Mouse (Mus musculus): Measurements from ENCODE around the gene Ptchd4. TPM values are rescaled to one million over a fixed set of nuclear protein-coding genes. Genes with fewer than 3 reads are reported as not detected.

Gene Ptchd4
- polyA plus RNA-seq (2015; fragmentation: Nextera tagmentation; extraction: Ambion mirVana): not detected in 2 replicates

- peak within 1 kb of the TSS; percentile 20 for H3K4me3 ChIP-seq (ENCODE audit: low read depth, low read length)
- ATAC-seq (no peak), DNase-seq (peak; percentile 11)
- H3K27ac ChIP-seq (ENCODE audit: low read depth): no peak within 1 kb of the TSS
- H3K9me3 ChIP-seq (ENCODE audit: low read length): no peaks in the 10 kb centered on the region
- no peak within 1 kb of the TSS for H3K9ac ChIP-seq (replicated peaks)
- no peaks in the 10 kb centered on the region for H3K4me1 ChIP-seq (ENCODE audit: insufficient read depth)
- H3K4me2 ChIP-seq (ENCODE audit: low read depth, low read length): peak within 1 kb of the TSS; percentile 46
- H3K27me3 ChIP-seq (ENCODE audit: insufficient read depth, low read length): peaks cover 16% of the 10 kb centered on the region
- no peak for TF ChIP-seq CTCF (IDR thresholded peaks at IDR 0.05; ENCODE audit: low read depth)
- no peak for TF ChIP-seq EP300 (IDR thresholded peaks at IDR 0.05; ENCODE audit: low read depth)
- H3K36me3 ChIP-seq (replicated peaks; ENCODE audit: insufficient read depth, low read length): no peaks in the 10 kb centered on the region
- 5% methylated on average over 53 of the region's 56 CpGs for WGBS (ENCODE audit: insufficient replicate concordance)
These were observed at the start of gene Ptchd4 for GRCm38 (mm10) chr17:42315669-42316611. Gene Ptchd4 (plus strand): TSS chr17:42315947.

GRCm38 (mm10) chr17:42276861-42277260 is 38.9 kb upstream of the Ptchd4 start:
- no peak overlapping the region for H3K4me2 ChIP-seq (ENCODE audit: low read depth, low read length)
- ATAC-seq: no peak
- H3K4me3 ChIP-seq (ENCODE audit: low read depth, low read length): no peak overlapping the region
- no peaks in the 10 kb centered on the region for H3K4me1 ChIP-seq (ENCODE audit: insufficient read depth)
- no peaks in the 10 kb centered on the region for H3K27me3 ChIP-seq (ENCODE audit: insufficient read depth, low read length)
- no peak for DNase-seq
- WGBS (ENCODE audit: insufficient replicate concordance): 78% methylated on average over 2 of the region's 2 CpGs
- H3K36me3 ChIP-seq (replicated peaks; ENCODE audit: insufficient read depth, low read length): no peaks in the 10 kb centered on the region
- TF ChIP-seq CTCF (IDR thresholded peaks at IDR 0.05; ENCODE audit: low read depth) (no peak), EP300 (IDR thresholded peaks at IDR 0.05; ENCODE audit: low read depth) (no peak)
- H3K9me3 ChIP-seq (ENCODE audit: low read length): no peaks in the 10 kb centered on the region; the same call in 1 of the 2 replicates
- H3K9ac ChIP-seq (replicated peaks): no peak overlapping the region
- no peak overlapping the region for H3K27ac ChIP-seq (ENCODE audit: low read depth)

DNA sequence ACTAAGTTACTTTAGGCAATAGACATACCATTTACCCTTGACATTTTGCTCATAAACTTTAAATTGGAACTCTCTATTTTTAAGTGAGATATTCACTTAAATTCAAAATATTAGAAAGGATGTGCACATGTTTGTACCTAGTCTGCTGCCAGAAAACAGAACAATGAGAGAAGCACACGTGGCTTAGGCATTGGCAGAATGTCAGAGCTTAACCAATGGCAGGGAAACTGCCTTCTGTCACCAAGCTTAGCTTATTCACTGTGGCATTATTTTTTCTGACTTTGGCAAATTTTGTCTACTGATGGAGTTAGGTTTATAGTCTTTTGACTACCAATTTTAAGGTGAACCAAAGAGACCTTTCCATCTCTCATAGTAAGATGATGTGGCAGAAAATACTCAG is 31.4 kb upstream of the Ptchd4 start:
- H3K4me3 ChIP-seq (ENCODE audit: low read depth, low read length): no peak overlapping the region
- H3K4me2 ChIP-seq (ENCODE audit: low read depth, low read length): no peak overlapping the region
- no peak overlapping the region for H3K9ac ChIP-seq (replicated peaks)
- no peak overlapping the region for H3K27ac ChIP-seq (ENCODE audit: low read depth)
- no peaks in the 10 kb centered on the region for H3K27me3 ChIP-seq (ENCODE audit: insufficient read depth, low read length)
- ATAC-seq (no peak), DNase-seq (no peak)
- TF ChIP-seq CTCF (IDR thresholded peaks at IDR 0.05; ENCODE audit: low read depth): no peak
- no peak for TF ChIP-seq EP300 (IDR thresholded peaks at IDR 0.05; ENCODE audit: low read depth)
- no peaks in the 10 kb centered on the region for H3K36me3 ChIP-seq (replicated peaks; ENCODE audit: insufficient read depth, low read length)
- 44% methylated on average over 1 of the region's 1 CpGs for WGBS (ENCODE audit: insufficient replicate concordance)
- no peaks in the 10 kb centered on the region for H3K9me3 ChIP-seq (ENCODE audit: low read length)
- no peaks in the 10 kb centered on the region for H3K4me1 ChIP-seq (ENCODE audit: insufficient read depth)

GRCm38 (mm10) chr17:42286255-42286654 is 29.5 kb upstream of the Ptchd4 start:
- no peaks in the 10 kb centered on the region for H3K36me3 ChIP-seq (replicated peaks; ENCODE audit: insufficient read depth, low read length)
- H3K4me3 ChIP-seq (ENCODE audit: low read depth, low read length): no peak overlapping the region
- H3K4me1 ChIP-seq (ENCODE audit: insufficient read depth): no peaks in the 10 kb centered on the region
- no peak overlapping the region for H3K4me2 ChIP-seq (ENCODE audit: low read depth, low read length)
- no peak for DNase-seq
- WGBS (ENCODE audit: insufficient replicate concordance): 48% methylated on average over 3 of the region's 3 CpGs
- no peak overlapping the region for H3K27ac ChIP-seq (ENCODE audit: low read depth)
- TF ChIP-seq EP300 (IDR thresholded peaks at IDR 0.05; ENCODE audit: low read depth): no peak
- TF ChIP-seq CTCF (IDR thresholded peaks at IDR 0.05; ENCODE audit: low read depth): no peak
- no peak for ATAC-seq
- H3K9me3 ChIP-seq (ENCODE audit: low read length): no peaks in the 10 kb centered on the region
- no peak overlapping the region for H3K9ac ChIP-seq (replicated peaks)
- no peaks in the 10 kb centered on the region for H3K27me3 ChIP-seq (ENCODE audit: insufficient read depth, low read length)

GRCm38 (mm10) chr17:42290341-42290740 is 25.4 kb upstream of the Ptchd4 start:
- ATAC-seq: no peak
- Histone ChIP-seq H3K9ac (replicated peaks) (no peak overlapping the region), H3K36me3 (replicated peaks; ENCODE audit: insufficient read depth, low read length) (no peaks in the 10 kb centered on the region), H3K9me3 (ENCODE audit: low read length) (no peaks in the 10 kb centered on the region), H3K4me2 (ENCODE audit: low read depth, low read length) (no peak overlapping the region), H3K27ac (ENCODE audit: low read depth) (no peak overlapping the region), H3K27me3 (ENCODE audit: insufficient read depth, low read length) (no peaks in the 10 kb centered on the region), H3K4me3 (ENCODE audit: low read depth, low read length) (no peak overlapping the region), H3K4me1 (ENCODE audit: insufficient read depth) (no peaks in the 10 kb centered on the region)
- no peak for DNase-seq
- TF ChIP-seq CTCF (IDR thresholded peaks at IDR 0.05; ENCODE audit: low read depth) (no peak), EP300 (IDR thresholded peaks at IDR 0.05; ENCODE audit: low read depth) (no peak)

- H3K9ac ChIP-seq (replicated peaks): no peak overlapping the region
- no peak overlapping the region for H3K4me3 ChIP-seq (ENCODE audit: low read depth, low read length)
- no peak for TF ChIP-seq EP300 (IDR thresholded peaks at IDR 0.05; ENCODE audit: low read depth)
- no peak for TF ChIP-seq CTCF (IDR thresholded peaks at IDR 0.05; ENCODE audit: low read depth)
- no peaks in the 10 kb centered on the region for H3K4me1 ChIP-seq (ENCODE audit: insufficient read depth)
- no peaks in the 10 kb centered on the region for H3K9me3 ChIP-seq (ENCODE audit: low read length)
- DNase-seq (no peak), ATAC-seq (no peak)
- no peaks in the 10 kb centered on the region for H3K27me3 ChIP-seq (ENCODE audit: insufficient read depth, low read length)
- no peak overlapping the region for H3K27ac ChIP-seq (ENCODE audit: low read depth)
- WGBS (ENCODE audit: insufficient replicate concordance): 43% methylated on average over 5 of the region's 5 CpGs
- H3K36me3 ChIP-seq (replicated peaks; ENCODE audit: insufficient read depth, low read length): no peaks in the 10 kb centered on the region
- no peak overlapping the region for H3K4me2 ChIP-seq (ENCODE audit: low read depth, low read length)
These were observed 24.0 kb upstream of the Ptchd4 start for GRCm38 (mm10) chr17:42291793-42292192.
